Mouse (Mus musculus): Measurements from ENCODE around the gene Osbp2.

Osbp2 gene

DNA sequence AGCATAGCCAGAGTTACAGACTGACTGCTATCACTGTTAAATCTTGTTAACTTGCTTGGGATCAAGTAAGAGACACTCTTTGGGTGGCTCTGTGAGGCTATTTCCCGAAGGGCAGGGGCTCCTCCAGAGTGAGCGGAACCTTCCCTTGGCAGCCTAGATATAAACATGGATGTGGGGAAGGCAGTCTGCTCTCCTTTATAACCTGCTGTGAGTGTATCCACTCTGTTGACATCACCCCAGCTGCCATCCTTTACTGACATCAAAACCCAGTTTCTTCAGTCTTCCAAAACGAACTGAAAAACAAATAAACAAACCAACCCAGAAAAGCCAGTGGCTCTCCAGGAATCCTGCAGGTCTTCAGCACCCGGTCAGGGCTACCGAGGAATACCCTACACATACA lies 39.6 kb downstream of the Osbp2 start:
- no peak for DNase-seq (ENCODE audit: low spot score in 2 of 2)

- no peak for DNase-seq (ENCODE audit: low spot score in 2 of 2)
These were observed 40.3 kb downstream of the Osbp2 start for GRCm38 (mm10) chr11:3823378-3823777.

DNA sequence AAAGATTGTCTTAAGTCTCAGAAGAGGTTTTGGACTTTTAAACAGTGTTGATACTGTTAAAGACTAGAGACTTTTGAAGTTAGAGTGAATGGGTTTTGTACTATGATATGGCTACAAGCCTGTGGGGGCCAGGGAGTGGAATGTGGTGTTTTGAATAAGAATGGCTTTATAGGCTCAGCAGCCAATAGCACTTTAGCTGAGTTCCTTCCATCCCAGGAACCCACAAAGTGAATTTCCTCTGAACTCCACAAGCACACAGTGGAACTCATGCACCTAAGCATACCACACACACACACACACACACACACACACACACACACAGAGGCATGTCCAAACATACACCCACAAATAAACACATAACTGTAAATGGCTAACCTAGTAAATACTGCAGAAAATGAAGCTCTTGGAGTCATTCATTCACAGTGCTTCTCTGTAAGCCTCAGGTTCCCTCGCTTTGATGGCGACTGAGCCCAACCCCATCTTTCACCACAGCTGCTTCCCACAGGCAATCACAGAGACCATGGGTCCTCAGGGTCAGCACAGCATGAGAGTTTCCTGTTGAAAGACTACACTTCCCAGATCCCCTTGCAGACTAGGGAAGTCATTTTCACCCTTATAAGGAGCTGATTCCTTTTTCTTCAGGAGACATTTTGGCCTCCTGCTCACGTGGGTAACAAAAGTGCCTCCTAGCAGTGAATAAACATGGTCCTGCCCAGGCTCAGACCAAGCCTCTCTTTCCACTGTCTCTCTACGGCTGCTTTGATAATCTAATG lies 45.5 kb downstream of the Osbp2 start:
- no peak for DNase-seq (ENCODE audit: low spot score in 2 of 2)

GRCm38 (mm10) chr11:3815951-3816350 lies 47.8 kb downstream of the Osbp2 start:
- no peak for DNase-seq (ENCODE audit: low spot score in 2 of 2)

- no peak for DNase-seq (ENCODE audit: low spot score in 2 of 2)
These were observed 50.4 kb downstream of the Osbp2 start for GRCm38 (mm10) chr11:3813340-3813739.

DNA sequence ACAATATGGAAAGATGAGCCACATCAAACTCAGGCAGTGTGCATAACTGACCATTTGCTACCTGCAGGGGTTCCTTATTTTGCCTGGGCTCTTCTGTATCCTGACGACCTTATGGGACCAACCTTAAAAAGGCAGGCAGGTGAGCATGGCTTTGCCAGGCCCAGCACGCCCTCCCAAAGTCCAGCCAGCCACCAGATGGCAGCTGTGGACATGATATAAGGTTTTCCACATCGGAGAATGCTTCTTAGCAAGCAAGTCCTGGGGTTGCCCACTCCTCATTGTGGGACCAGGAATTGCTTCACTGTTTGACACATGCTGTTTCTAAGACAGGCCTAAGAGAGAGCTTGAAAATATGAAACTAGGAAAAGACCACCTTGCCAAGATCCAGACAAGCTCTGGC lies 55.5 kb downstream of the Osbp2 start:
- DNase-seq (ENCODE audit: low spot score in 2 of 2): peak in 1 of 2 experiments; percentile 41

GRCm38 (mm10) chr11:3805362-3805761 lies 58.3 kb downstream of the Osbp2 start:
- DNase-seq (ENCODE audit: low spot score in 2 of 2): peak in 1 of 2 experiments; percentile 40

DNA sequence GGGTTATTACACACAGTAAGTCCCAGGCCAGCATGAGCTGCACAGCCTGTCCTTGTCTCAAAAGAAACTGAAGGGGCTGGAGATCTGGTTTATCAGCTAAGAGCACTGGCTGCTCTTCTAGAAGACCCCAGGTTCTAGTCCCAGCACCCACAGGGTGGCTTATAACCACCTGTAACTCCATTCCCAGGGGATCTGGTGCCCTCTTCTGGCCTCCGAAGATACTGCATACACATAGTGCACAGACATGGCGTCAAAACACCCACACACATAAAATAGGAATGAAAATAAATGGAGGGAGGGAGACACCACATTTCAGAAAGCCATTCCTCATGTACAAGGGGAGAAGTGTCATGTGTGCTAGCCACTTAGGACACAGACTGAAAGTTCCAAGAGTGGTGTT lies 59.1 kb downstream of the Osbp2 start:
- no peak for DNase-seq (ENCODE audit: low spot score in 2 of 2)

GRCm38 (mm10) chr11:3802057-3802456 lies 61.6 kb downstream of the Osbp2 start:
- no peak for DNase-seq (ENCODE audit: low spot score in 2 of 2)

- no peak for DNase-seq (ENCODE audit: low spot score in 2 of 2)
These were observed 66.0 kb downstream of the Osbp2 start for GRCm38 (mm10) chr11:3797631-3798215.

DNA sequence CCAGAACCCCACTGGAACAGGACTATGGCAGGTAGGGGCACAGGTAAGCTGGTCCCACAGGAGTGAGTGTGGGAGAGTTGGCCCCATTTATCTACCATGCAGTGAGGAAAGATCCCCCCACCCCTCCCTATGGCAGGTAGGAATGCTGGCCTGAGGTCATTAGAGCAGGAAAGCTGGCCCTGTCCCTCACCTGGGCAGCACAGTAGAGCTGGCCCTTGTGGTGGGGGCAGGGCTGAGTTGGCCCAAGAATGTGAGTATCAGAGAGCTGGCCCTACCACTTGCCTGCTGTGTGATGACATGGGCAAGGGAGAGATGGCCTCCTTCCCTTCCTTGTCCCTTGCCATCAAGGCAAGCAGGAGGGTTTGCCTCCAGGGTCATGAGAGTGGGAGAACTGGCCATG lies 73.0 kb downstream of the Osbp2 start:
- DNase-seq (ENCODE audit: low spot score in 2 of 2): no peak

DNA sequence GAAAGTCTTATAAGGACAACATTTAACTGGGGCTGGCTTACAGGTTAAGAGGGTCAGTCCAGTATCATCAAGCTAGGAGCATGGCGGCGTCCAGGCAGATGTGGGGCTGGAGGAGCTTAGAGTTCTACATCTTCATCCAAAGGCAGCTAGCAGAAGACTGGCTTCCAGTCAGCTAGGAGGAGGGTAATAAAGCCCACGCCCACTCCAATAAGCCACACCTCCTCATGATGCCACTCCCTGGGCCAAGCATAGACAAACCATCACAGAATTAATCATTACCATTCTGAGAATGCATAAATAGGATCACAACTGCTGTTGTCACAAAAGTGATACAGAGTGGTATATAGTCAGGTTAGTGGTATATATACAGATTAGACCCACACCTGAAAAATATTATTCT lies 73.8 kb downstream of the Osbp2 start:
- DNase-seq (ENCODE audit: low spot score in 2 of 2): no peak

GRCm38 (mm10) chr11:3786564-3786963 lies 77.1 kb downstream of the Osbp2 start:
- peak; percentile 80 to 95 for DNase-seq (ENCODE audit: low spot score in 2 of 2)

- no peak for DNase-seq (ENCODE audit: low spot score in 2 of 2)
These were observed 88.4 kb downstream of the Osbp2 start for GRCm38 (mm10) chr11:3775263-3775644.

DNA sequence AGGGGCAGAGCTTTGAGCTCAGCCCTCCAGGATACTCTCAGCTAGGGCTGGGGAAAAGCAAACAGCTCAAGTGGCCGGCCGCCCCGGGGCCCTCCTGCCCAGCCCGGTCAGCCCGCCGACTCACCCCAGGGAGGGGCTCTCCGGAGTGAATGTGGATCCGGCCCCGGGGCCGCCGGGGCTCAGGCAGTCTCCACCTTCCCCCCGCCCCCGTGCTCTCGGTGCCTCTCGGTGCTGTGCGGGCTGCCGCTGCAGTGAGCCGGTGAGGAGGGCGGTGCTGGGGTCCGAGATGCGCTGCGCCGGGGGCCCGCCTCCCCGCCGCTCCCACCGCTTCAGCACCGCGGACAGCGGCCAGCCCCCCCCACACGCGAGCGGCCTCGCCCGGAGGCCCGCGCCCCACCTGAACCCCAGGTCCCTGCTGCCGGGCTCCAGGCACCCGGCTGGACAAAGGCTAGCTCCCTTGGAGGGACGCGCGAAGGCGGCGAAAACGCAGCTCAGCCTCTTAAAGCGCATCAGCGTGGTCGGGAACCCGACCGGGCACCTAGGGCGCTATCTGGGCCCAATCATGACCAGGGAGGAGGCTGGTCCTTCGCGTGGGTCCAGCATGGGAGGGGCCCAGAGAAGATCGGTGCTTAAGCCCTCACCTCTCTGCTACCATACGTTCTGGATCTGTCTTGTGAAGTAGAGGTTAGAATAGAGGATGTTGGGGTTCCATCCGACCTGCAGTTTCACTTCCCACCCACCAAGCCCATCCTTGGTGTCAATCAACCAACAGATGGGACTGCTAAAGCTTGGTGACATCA lies 89.0 kb downstream of the Osbp2 start:
- peak in 1 of 2 experiments; percentile 26 for DNase-seq (ENCODE audit: low spot score in 2 of 2)

- DNase-seq (ENCODE audit: low spot score in 2 of 2): peak in 1 of 2 experiments; percentile 10
These were observed 89.8 kb downstream of the Osbp2 start for GRCm38 (mm10) chr11:3773782-3774462.

- DNase-seq (ENCODE audit: low spot score in 2 of 2): no peak
These were observed 90.6 kb downstream of the Osbp2 start for GRCm38 (mm10) chr11:3773136-3773535.

DNA sequence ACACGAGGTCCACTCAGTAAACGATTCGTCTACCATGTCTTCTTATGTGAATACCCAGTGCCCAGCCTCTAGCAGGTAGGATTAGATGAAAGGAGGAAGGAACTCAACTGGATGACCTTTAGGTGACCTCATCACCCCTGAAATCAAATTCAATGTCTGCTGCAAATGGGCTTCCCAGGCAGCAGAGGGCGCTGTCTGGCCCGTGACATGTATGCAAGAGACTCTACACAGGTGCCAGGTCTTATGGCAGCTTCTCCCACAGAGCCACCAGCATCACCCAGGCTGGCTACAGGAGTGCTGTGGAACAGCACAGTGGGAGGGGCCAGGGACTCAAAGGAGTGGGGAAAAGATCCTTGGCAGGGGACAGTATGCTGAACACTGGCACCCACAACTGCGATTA lies 92.4 kb downstream of the Osbp2 start:
- no peak for DNase-seq (ENCODE audit: low spot score in 2 of 2)

DNA sequence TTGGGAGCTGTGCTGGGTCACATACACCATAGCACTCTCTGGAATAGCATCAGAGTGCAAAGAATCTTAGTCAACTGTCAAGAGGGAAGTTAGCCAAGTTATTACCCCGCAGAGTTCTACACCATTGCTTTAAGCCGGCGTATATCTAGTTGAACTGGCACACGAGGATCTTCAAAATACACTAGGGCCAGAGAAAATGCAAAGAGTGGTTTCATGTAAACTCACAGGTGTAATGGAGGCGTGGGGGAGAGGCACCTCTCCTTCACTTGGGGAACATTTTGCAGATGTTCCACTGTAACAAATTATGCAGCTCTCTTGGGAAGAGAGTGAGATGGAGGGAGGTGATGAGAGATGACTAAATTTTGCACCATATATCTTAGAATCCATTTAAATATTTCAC lies 95.9 kb downstream of the Osbp2 start:
- DNase-seq (ENCODE audit: low spot score in 2 of 2): no peak

GRCm38 (mm10) chr11:3766964-3767363 lies 96.7 kb downstream of the Osbp2 start:
- no peak for DNase-seq (ENCODE audit: low spot score in 2 of 2)

GRCm38 (mm10) chr11:3764352-3764751 lies 99.4 kb downstream of the Osbp2 start:
- no peak for DNase-seq (ENCODE audit: low spot score in 2 of 2)
